Mouse (Mus musculus): ENCODE measurements at regions not wholly inside any gene's neighbourhood (a gene's known extent, or its start where the extent isn't known, plus 50 kb on each side); places are given as distances from the start of the nearest gene placed in this dataset.
"Not testable (repeated sequence)": the region's sequence is repeated elsewhere in the genome, so short reads cannot be mapped to it uniquely, and the experiment has no call there.

GRCm38 (mm10) chr1:47285639-47286038, 393.0 kb upstream of the Slc39a10 start:
- in situ Hi-C loops (cut with MboI; ENCODE audit: low pct_unique_long_range_greater_than_20kb): no loop called here
- ChIA-PET POLR2A (interaction anchor here (0.6 kb wide), 1 partner anchor 210 kb away, joined by 4 read pairs; no protein-coding TSS in a partner anchor), CTCF (interaction anchor here (1.0 kb wide), 1 partner anchor 14 kb away, joined by 3 read pairs; no protein-coding TSS in a partner anchor)
- DNase-seq (ENCODE audit: low read depth, low spot score): no peak
- peaks cover 13% of the 10 kb centered on the region for H3K27me3 ChIP-seq
- no peak for ATAC-seq
- TF ChIP-seq CTCF (IDR thresholded peaks at IDR 0.05): no peak

DNA sequence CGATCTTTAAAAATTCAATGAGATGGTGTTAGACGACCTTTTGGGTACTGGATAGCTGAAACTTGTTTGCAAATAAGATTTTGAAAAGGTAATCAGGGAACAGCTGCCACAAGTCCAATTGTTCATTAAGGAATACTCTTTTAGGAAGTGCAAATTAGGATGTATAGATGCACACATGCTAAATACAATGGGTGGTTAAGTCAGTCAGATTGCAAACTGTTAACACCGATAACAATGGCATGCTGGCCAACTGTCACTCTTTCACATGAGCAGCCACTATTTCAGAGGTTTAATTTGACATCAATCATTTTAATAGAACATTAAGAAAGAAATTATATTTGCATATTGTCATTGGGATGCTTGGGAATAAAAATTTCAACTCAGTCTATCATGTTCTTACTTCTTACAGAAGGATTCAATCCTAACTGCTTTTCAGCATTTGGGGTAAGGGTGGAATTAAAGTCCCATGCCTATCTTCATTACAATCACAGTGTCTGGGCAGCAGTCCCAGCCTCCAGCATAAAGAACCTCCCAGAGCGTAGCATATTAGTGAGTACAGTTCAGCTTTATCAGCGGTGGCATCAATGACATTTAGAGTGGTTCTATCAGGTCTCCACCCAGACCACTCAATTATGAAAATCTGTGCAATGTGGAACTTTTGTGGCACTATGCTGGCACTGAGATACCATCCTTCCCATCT, 385.8 kb upstream of the Slc39a10 start:
- no peak for ATAC-seq
- no peak for DNase-seq (ENCODE audit: low read depth, low spot score)
- in situ Hi-C loops (cut with MboI; ENCODE audit: low pct_unique_long_range_greater_than_20kb): no loop called here
- POLR2A ChIA-PET: no interaction called here
- peaks cover 13% of the 10 kb centered on the region for H3K27me3 ChIP-seq
- CTCF ChIA-PET: no interaction called here
- TF ChIP-seq CTCF (IDR thresholded peaks at IDR 0.05): no peak

DNA sequence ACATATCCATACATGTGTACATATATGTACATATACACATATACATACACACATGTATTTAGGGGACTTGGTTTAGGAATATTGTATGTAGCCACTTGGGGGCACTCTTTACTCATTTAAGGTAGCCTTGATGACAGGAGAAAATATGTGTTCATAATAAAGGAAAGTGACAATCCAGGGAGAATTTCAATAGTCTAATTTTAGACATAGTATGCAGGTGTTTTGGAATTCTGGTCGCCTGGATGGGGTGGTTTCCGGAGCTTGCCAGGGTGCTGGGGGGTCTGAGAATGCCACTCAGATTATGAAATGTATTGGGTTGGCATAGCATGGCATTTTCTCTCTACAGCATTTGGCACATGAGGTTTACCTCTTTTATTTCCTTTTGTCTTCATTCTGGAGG, 385.2 kb upstream of the Slc39a10 start:
- DNase-seq (ENCODE audit: low read depth, low spot score) (no peak), ATAC-seq (no peak)
- peaks cover 13% of the 10 kb centered on the region for H3K27me3 ChIP-seq
- TF ChIP-seq CTCF (IDR thresholded peaks at IDR 0.05): peak; percentile 34
- in situ Hi-C loops (cut with MboI; ENCODE audit: low pct_unique_long_range_greater_than_20kb): no loop called here
- POLR2A ChIA-PET: no interaction called here
- CTCF ChIA-PET: no interaction called here

GRCm38 (mm10) chr1:47272131-47272530, 379.5 kb upstream of the Slc39a10 start:
- no peak for DNase-seq (ENCODE audit: low read depth, low spot score)

DNA sequence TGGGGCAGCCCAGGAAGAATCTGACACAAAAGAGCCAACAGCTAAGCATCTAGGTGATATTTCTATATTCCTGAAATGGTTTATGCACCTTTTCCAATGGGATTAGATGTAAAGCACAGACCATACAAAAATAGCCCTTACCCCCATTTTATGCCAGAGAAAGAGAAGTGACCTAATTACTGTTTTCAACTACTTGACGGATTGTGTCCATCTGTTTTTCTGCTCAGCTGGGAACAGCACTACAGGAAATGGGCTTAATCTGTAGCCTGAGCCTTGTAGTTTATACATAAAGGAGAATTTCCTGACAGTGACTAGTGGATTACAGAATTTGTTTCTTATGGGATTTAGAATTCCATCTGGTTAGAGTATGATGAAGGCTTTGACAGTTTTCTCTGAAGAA, 371.0 kb upstream of the Slc39a10 start:
- CTCF ChIA-PET: interaction anchor here (2.0 kb wide), 1 partner anchor 10 kb away, joined by 5 read pairs; no protein-coding TSS in a partner anchor
- H3K27me3 ChIP-seq: peaks cover 11% of the 10 kb centered on the region
- in situ Hi-C loops (cut with MboI; ENCODE audit: low pct_unique_long_range_greater_than_20kb): no loop called here
- no peak for TF ChIP-seq CTCF (IDR thresholded peaks at IDR 0.05)
- no peak for DNase-seq (ENCODE audit: low read depth, low spot score)
- ATAC-seq: no peak
- POLR2A ChIA-PET: no interaction called here

More at GRCm38 (mm10) chr1:47272131-47272530, 379.5 kb upstream of the Slc39a10 start:
- ATAC-seq: no peak
- POLR2A ChIA-PET: no interaction called here
- in situ Hi-C loops (cut with MboI; ENCODE audit: low pct_unique_long_range_greater_than_20kb): no loop called here
- TF ChIP-seq CTCF (IDR thresholded peaks at IDR 0.05): no peak
- peaks cover 15% of the 10 kb centered on the region for H3K27me3 ChIP-seq
- CTCF ChIA-PET: no interaction called here

DNA sequence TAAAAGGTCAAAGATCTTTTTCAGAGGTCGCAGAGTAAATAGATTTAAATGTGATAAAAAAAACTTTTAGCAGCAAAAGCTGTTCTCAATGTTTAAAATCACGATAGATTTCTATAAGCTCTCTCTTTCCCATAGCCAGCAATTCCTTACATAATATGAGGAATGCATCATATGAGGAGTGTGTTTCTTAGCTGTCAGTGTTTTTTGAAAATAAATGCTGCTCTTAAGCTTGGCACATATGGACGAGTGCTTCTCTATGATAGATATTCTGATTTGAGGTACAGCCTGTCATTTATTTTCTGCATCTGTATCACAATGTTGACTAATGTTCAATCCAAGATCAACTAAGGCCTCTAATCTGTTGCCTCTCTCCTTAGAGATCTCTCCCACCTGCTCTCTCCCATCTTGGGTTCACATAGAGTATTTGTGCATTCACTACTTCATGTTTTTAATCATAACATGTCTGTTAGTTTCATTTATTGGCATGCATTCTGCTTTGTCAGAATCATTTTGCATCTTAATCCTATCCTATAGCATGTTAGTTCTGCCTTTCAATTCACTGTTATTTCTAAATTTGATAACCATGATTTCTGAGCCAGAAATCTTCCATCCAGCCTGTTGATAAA, 369.0 kb upstream of the Slc39a10 start:
- peaks cover 7% of the 10 kb centered on the region for H3K27me3 ChIP-seq
- TF ChIP-seq CTCF (IDR thresholded peaks at IDR 0.05): no peak
- DNase-seq (ENCODE audit: low read depth, low spot score) (no peak), ATAC-seq (no peak)
- CTCF ChIA-PET: interaction anchor here (2.0 kb wide), 1 partner anchor 12 kb away, joined by 5 read pairs; no protein-coding TSS in a partner anchor
- POLR2A ChIA-PET: no interaction called here
- in situ Hi-C loops (cut with MboI; ENCODE audit: low pct_unique_long_range_greater_than_20kb): no loop called here

GRCm38 (mm10) chr1:47250706-47251105, 358.1 kb upstream of the Slc39a10 start:
- CTCF ChIA-PET; in situ Hi-C loops (cut with MboI; ENCODE audit: low pct_unique_long_range_greater_than_20kb); POLR2A ChIA-PET; ATAC-seq; H3K27me3 ChIP-seq; DNase-seq (ENCODE audit: low read depth, low spot score): not testable (repeated sequence)

DNA sequence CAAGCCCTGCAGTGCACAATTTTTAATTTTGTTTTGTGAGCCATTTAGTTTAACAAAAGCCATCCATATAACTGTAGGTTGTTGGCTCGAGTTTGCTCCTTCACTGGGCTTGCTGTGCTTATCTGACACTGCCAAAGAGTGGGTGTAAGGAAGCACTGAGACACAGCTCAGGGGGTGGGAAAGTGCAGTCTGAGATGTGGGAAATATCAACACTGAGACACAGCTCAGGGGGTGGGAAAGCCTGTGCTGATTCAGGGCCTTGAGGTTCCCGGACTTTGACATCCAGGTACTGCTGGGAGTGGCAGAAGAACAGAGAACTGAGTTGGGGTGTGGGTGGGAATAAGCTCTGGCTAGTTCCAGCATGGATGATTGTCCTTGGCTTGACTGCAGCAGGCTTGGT, 324.4 kb upstream of the Slc39a10 start:
- no peak for ATAC-seq
- DNase-seq (ENCODE audit: low read depth, low spot score): no peak
- no peaks in the 10 kb centered on the region for H3K27me3 ChIP-seq
- ChIA-PET POLR2A (no interaction called here), CTCF (no interaction called here)
- in situ Hi-C loops (cut with MboI; ENCODE audit: low pct_unique_long_range_greater_than_20kb): no loop called here
- TF ChIP-seq CTCF (IDR thresholded peaks at IDR 0.05): no peak

- TF ChIP-seq CTCF (IDR thresholded peaks at IDR 0.05): no peak
- CTCF ChIA-PET: no interaction called here
- POLR2A ChIA-PET: no interaction called here
- ATAC-seq: no peak
- no peaks in the 10 kb centered on the region for H3K27me3 ChIP-seq
- in situ Hi-C loops (cut with MboI; ENCODE audit: low pct_unique_long_range_greater_than_20kb): no loop called here
- DNase-seq (ENCODE audit: low read depth, low spot score): no peak
Observed at GRCm38 (mm10) chr1:47216419-47217002, 323.9 kb upstream of the Slc39a10 start.

GRCm38 (mm10) chr1:47213476-47213875, 320.8 kb upstream of the Slc39a10 start:
- ATAC-seq (no peak), DNase-seq (ENCODE audit: low read depth, low spot score) (no peak)
- CTCF ChIA-PET: no interaction called here
- POLR2A ChIA-PET: no interaction called here
- no peaks in the 10 kb centered on the region for H3K27me3 ChIP-seq
- in situ Hi-C loops (cut with MboI; ENCODE audit: low pct_unique_long_range_greater_than_20kb): no loop called here
- TF ChIP-seq CTCF (IDR thresholded peaks at IDR 0.05): no peak

GRCm38 (mm10) chr1:47193001-47193400, 300.3 kb upstream of the Slc39a10 start:
- no peak for ATAC-seq
- DNase-seq (ENCODE audit: low read depth, low spot score): no peak
- TF ChIP-seq CTCF (IDR thresholded peaks at IDR 0.05): no peak
- in situ Hi-C loops (cut with MboI; ENCODE audit: low pct_unique_long_range_greater_than_20kb): no loop called here
- no peaks in the 10 kb centered on the region for H3K27me3 ChIP-seq
- ChIA-PET POLR2A (no interaction called here), CTCF (no interaction called here)

All from Patski (cell line).